Mouse (Mus musculus) kidney, postnatal 14 days (tissue): Measurements from ENCODE around the gene Higd2a.

Source experiments
- DNase-seq: peaks from one replicate; pipeline ENCODE4 v3.0.0; 2022; ENCODE audit warnings: mixed read lengths

Higd2a gene

GRCm38 (mm10) chr13:54621960-54622521, 32.0 kb downstream of the Higd2a start:
- DNase-seq = no peak

- no peak for DNase-seq
These were observed 39.1 kb downstream of the Higd2a start for GRCm38 (mm10) chr13:54629128-54629527.

- peak; percentile 20 for DNase-seq
These were observed 42.8 kb downstream of the Higd2a start for GRCm38 (mm10) chr13:54632731-54633277.

- DNase-seq = no peak
These were observed 45.0 kb downstream of the Higd2a start for GRCm38 (mm10) chr13:54635011-54635410.
